Mouse (Mus musculus): ENCODE results near the gene Polr1c.

DNA sequence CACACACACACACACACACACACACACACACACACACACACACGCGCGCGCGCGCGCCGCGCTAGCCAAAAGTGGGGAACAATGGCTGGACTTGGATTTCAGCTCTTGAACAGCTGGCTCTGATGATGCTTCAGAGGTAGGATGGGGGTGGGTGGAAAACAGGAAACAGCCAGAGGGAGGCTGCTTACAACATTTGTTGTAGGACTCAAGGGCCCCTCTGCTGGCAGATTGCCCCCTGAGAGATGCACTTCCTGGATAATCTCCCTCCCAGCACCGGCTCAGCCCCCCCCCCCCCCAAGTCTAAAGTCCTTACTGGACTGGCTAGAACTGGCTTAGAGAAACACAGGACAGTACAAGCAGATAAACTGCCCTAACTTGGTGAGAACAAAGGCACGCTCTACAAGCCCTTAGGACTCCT is 39.8 kb upstream of the Polr1c start:
- TF ChIP-seq CTCF (IDR thresholded peaks at IDR 0.05; ENCODE audit: low read depth, low read length), result no peak
- TF ChIP-seq POLR2A (IDR thresholded peaks at IDR 0.05; ENCODE audit: extremely low read depth, insufficient read depth, low read length), result no peak

Measured in liver, adult 2 months (tissue).